Mouse (Mus musculus): ENCODE data around the gene Cpt1c. TPM values are rescaled to one million over a fixed set of nuclear protein-coding genes. Genes with fewer than 3 reads are reported as not detected.

Cpt1c gene
- polyA plus RNA-seq, 1 experiment from 2014 or later, result 13.7 TPM

- no peaks in the 10 kb centered on the region for H3K9me3 ChIP-seq (replicated peaks; ENCODE audit: low read length)
- no peak overlapping the region for H3K4me2 ChIP-seq (ENCODE audit: low read length)
- 67% methylated on average over 8 of the region's 8 CpGs for WGBS
Observed at GRCm38 (mm10) chr7:44962337-44962736, 12.3 kb downstream of the Cpt1c start.

GRCm38 (mm10) chr7:44960512-44960910, 14.1 kb downstream of the Cpt1c start:
- Histone ChIP-seq H3K27ac (no peak overlapping the region), H3K9me3 (replicated peaks; ENCODE audit: low read length) (no peaks in the 10 kb centered on the region), H3K9ac (ENCODE audit: low read depth, low read length) (no peak overlapping the region), H3K4me2 (ENCODE audit: low read length) (no peak overlapping the region), H3K36me3 (ENCODE audit: insufficient read depth, low read length) (peaks cover 14% of the 10 kb centered on the region; the same call in 1 of the 2 replicates), H3K4me3 (replicated peaks; ENCODE audit: low read depth, low read length) (no peak overlapping the region), H3K4me1 (replicated peaks; ENCODE audit: insufficient read depth, low read length) (no peaks in the 10 kb centered on the region), H3K27me3 (ENCODE audit: insufficient read depth, low read length) (no peaks in the 10 kb centered on the region)
- WGBS, result 84% methylated on average over 13 of the region's 13 CpGs
- no peak for DNase-seq (ENCODE audit: low spot score)
- no peak for ATAC-seq (replicated peaks; ENCODE audit: low FRiP score, low read depth)
- TF ChIP-seq CTCF (IDR thresholded peaks at IDR 0.05; ENCODE audit: low read depth), result no peak

More at GRCm38 (mm10) chr7:44962337-44962736, 12.3 kb downstream of the Cpt1c start:
- no peak overlapping the region for H3K9ac ChIP-seq (ENCODE audit: low read depth, low read length)
- TF ChIP-seq CTCF (IDR thresholded peaks at IDR 0.05; ENCODE audit: low read depth), result no peak
- H3K27ac ChIP-seq, result no peak overlapping the region
- H3K27me3 ChIP-seq (ENCODE audit: insufficient read depth, low read length), result no peaks in the 10 kb centered on the region
- no peaks in the 10 kb centered on the region for H3K4me1 ChIP-seq (replicated peaks; ENCODE audit: insufficient read depth, low read length)
- peaks cover 14% of the 10 kb centered on the region; the same call in 1 of the 2 replicates for H3K36me3 ChIP-seq (ENCODE audit: insufficient read depth, low read length)
- ATAC-seq (replicated peaks; ENCODE audit: low FRiP score, low read depth) (no peak), DNase-seq (ENCODE audit: low spot score) (no peak)
- H3K4me3 ChIP-seq (replicated peaks; ENCODE audit: low read depth, low read length), result no peak overlapping the region

- H3K4me1 ChIP-seq (replicated peaks; ENCODE audit: insufficient read depth, low read length), result no peaks in the 10 kb centered on the region
- no peak overlapping the region for H3K4me2 ChIP-seq (ENCODE audit: low read length)
- no peaks in the 10 kb centered on the region for H3K27me3 ChIP-seq (ENCODE audit: insufficient read depth, low read length)
- WGBS, result 70% methylated on average over 10 of the region's 10 CpGs
- H3K4me3 ChIP-seq (replicated peaks; ENCODE audit: low read depth, low read length), result no peak overlapping the region
- H3K9ac ChIP-seq (ENCODE audit: low read depth, low read length), result no peak overlapping the region
- ATAC-seq (replicated peaks; ENCODE audit: low FRiP score, low read depth), result no peak
- no peak overlapping the region for H3K27ac ChIP-seq
- H3K9me3 ChIP-seq (replicated peaks; ENCODE audit: low read length), result no peaks in the 10 kb centered on the region
- TF ChIP-seq CTCF (IDR thresholded peaks at IDR 0.05; ENCODE audit: low read depth), result no peak
- peaks cover 14% of the 10 kb centered on the region; the same call in 1 of the 2 replicates for H3K36me3 ChIP-seq (ENCODE audit: insufficient read depth, low read length)
- DNase-seq (ENCODE audit: low spot score), result no peak
Observed at GRCm38 (mm10) chr7:44959874-44960511, 14.7 kb downstream of the Cpt1c start.

- Histone ChIP-seq H3K9me3 (replicated peaks; ENCODE audit: low read length) (no peaks in the 10 kb centered on the region), H3K4me3 (replicated peaks; ENCODE audit: low read depth, low read length) (no peak overlapping the region), H3K4me2 (ENCODE audit: low read length) (no peak overlapping the region), H3K27ac (no peak overlapping the region), H3K4me1 (replicated peaks; ENCODE audit: insufficient read depth, low read length) (no peaks in the 10 kb centered on the region), H3K27me3 (ENCODE audit: insufficient read depth, low read length) (no peaks in the 10 kb centered on the region), H3K9ac (ENCODE audit: low read depth, low read length) (no peak overlapping the region), H3K36me3 (ENCODE audit: insufficient read depth, low read length) (peaks cover 14% of the 10 kb centered on the region; the same call in 1 of the 2 replicates)
- DNase-seq (ENCODE audit: low spot score) (no peak), ATAC-seq (replicated peaks; ENCODE audit: low FRiP score, low read depth) (no peak)
- TF ChIP-seq CTCF (IDR thresholded peaks at IDR 0.05; ENCODE audit: low read depth), result no peak
- WGBS, result 85% methylated on average over 8 of the region's 8 CpGs
Observed at GRCm38 (mm10) chr7:44959281-44959680, 15.4 kb downstream of the Cpt1c start.

DNA sequence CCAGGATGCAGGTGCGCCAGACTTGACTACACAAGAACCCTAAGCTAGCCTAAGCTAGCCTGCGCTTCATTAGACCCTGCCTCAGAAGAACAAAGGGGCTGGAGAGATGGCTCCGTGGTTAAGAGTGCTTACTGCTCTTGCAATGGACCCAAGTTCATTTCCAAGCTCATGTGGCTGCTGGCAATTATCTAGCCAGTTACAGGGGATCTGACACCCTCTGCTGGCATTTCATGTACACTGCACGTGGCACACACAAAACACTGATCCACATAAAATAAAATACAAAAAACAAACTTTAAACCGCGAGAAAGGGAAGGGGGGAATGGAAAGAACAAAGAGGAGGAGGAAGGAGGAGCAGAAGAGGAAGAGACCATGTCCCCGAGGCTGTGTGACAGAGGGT, 16.4 kb downstream of the Cpt1c start:
- Histone ChIP-seq H3K9ac (ENCODE audit: low read depth, low read length) (no peak overlapping the region), H3K27ac (no peak overlapping the region), H3K27me3 (ENCODE audit: insufficient read depth, low read length) (no peaks in the 10 kb centered on the region), H3K4me1 (replicated peaks; ENCODE audit: insufficient read depth, low read length) (no peaks in the 10 kb centered on the region), H3K36me3 (ENCODE audit: insufficient read depth, low read length) (peaks cover 11% of the 10 kb centered on the region; the same call in 1 of the 2 replicates), H3K9me3 (replicated peaks; ENCODE audit: low read length) (no peaks in the 10 kb centered on the region), H3K4me2 (ENCODE audit: low read length) (no peak overlapping the region), H3K4me3 (replicated peaks; ENCODE audit: low read depth, low read length) (no peak overlapping the region)
- WGBS, result 49% methylated on average over 7 of the region's 7 CpGs
- TF ChIP-seq CTCF (IDR thresholded peaks at IDR 0.05; ENCODE audit: low read depth), result peak; percentile 84
- ATAC-seq (replicated peaks; ENCODE audit: low FRiP score, low read depth) (no peak), DNase-seq (ENCODE audit: low spot score) (peak; percentile 77)

GRCm38 (mm10) chr7:44957183-44957835, 17.3 kb downstream of the Cpt1c start:
- 62% methylated on average over 20 of the region's 20 CpGs for WGBS
- no peak for TF ChIP-seq CTCF (IDR thresholded peaks at IDR 0.05; ENCODE audit: low read depth)
- H3K9me3 ChIP-seq (replicated peaks; ENCODE audit: low read length), result no peaks in the 10 kb centered on the region
- ATAC-seq (replicated peaks; ENCODE audit: low FRiP score, low read depth) (no peak), DNase-seq (ENCODE audit: low spot score) (no peak)
- H3K4me2 ChIP-seq (ENCODE audit: low read length), result no peak overlapping the region
- no peak overlapping the region for H3K9ac ChIP-seq (ENCODE audit: low read depth, low read length)
- no peaks in the 10 kb centered on the region for H3K4me1 ChIP-seq (replicated peaks; ENCODE audit: insufficient read depth, low read length)
- no peaks in the 10 kb centered on the region for H3K27me3 ChIP-seq (ENCODE audit: insufficient read depth, low read length)
- H3K36me3 ChIP-seq (ENCODE audit: insufficient read depth, low read length), result peaks cover 11% of the 10 kb centered on the region; the same call in 1 of the 2 replicates
- H3K4me3 ChIP-seq (replicated peaks; ENCODE audit: low read depth, low read length), result no peak overlapping the region
- H3K27ac ChIP-seq, result peak overlapping the region; percentile 11; the same call in 1 of the 2 replicates
